Mouse (Mus musculus) spleen, postnatal 14 days (tissue): ENCODE results near the gene Sgms1.

Experiments used
- DNase-seq, 2 experiments: peaks; one replicate each; pipeline ENCODE4 v3.0.0; 2021 to 2022; ENCODE audit warnings: low spot score in 2 of 2

The Sgms1 gene

DNA sequence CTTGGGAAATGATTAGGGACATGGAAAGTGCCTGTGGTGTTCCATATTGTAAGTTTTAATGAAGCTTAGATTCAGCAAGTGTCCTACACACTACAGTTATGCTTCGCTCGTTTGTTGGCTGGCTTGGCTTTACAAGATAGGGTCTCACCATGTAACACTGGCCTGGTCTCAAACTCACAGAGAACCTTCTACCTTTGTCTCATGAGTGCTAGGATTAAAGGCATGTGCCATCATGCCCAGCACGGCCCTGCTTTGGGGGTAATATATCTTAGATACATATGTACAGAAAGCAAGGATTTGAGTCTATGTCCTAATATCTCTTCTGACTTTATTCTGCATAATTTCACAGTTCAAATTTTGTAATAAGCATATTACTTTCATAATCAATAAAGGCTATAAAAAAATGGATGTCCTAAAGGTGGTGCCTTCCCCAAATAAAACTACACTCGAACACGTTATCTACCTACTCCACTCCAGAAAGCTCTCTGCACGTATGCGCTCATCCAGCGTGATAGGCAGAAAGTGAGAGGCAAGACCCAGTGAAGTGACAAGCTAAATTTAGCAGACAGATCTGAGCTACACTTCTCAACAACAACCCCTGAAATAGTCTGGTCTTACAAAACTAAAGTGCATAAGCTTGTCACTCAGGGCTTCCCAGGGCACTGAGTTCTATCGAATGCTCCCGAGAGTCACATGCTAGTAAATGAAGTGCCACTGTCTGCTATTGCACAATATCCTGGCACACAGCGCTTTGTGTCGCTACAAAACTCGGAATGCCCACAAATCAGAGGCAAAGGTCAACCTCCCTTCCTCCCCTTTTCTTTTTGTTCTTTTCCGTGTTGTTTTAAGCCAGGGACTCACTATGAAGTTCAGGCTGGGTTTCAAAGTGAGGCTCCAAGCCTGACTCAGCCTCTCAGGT, 208.5 kb downstream of the Sgms1 start:
- DNase-seq, result no peak

DNA sequence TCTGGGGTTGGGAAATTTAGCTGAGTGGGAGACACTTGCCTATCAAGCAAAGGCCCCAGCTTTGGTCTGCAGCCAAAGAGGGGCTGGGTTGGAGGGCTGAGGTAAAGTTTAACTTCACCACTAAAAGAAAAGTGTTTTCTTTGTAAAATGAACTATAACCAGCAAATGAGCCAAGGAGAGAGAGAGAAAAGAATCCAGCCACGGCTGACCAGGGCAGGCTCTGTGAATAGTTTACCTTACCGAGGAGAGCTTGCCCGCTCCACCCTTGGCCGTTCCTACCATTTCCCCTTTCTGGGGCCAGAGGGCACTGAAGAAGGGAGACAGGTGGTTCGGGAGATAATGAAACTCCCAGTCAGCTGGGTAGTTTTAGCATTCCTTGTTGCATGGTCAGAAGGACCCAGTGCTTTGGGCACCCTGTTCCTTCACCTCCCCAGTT, 209.5 kb downstream of the Sgms1 start:
- DNase-seq, result peak; percentile 44 to 45

DNA sequence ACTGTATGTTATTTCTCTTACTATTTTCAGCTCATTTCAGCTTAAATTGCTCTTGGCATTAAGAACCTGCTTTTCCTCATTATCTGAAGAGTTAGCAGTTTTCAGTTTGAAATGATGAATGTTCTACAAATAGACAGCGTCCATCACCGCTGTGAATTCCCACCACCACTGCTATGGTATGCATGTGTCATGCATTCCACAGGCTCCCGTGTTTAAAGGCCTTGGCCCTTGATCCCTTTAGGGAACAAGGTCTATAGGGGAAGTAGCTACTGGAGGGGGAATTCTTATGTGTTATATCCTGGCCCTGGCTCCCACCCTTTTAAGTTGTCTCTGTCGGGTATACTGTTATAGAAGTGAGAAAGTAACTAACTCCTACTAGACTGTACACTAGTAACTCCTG, 210.0 kb downstream of the Sgms1 start:
- no peak for DNase-seq

DNA sequence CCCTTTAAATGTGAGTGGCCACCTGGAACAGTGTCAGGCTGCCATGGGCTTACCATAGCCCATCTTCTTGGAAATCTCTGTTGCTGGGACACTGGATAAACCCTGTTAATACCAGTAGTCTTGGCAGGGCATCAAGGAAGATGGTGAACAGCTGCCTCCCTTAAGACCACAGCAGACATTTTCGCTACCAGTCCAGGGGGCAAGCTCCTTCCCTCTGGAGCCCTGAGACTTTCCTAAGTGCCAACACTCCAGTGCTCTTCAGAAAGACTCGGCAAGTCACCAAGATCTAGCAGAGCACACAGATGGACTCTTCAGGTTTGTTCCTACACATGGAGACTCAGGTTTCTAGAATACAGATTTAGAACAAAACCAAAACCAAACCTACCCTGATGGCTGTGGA, 211.4 kb downstream of the Sgms1 start:
- no peak for DNase-seq

DNA sequence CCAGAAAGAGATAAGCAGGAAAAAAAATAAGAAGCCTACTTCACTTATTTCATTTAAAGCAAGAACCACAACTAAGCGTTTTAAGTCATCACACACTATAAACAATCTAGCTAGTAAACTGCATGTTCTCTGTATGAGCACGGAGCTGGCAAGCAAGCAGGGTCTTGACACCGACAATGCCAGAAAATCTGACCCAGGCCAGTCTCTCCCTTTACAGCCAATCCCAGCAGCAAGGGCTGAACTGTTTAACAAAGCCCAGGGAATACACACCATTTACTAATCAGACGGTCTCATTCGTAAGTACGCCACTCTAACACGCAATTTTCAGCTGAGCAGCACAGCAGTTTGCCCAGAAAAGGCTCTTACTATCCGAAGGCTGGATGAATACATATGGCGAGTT, 213.1 kb downstream of the Sgms1 start:
- DNase-seq, result no peak

DNA sequence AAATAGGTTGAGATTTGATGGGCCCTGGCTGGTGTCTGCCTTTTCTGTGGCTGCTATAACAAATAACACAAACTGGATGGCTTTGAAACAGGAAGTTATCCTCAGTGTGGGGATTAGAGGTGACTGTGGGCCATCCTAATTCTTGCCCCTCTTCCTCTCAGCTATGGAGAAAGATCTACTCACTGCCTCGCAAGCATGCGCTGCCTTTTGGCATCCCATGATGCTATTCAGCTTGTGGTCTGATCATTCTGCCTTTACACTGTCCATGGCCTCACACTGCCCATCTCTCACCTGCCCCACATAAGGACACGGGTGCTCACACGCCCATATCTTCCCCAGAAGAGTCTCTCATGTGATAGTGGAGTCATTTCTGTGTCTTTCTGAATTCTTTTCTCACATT, 213.5 kb downstream of the Sgms1 start:
- DNase-seq, result no peak

DNA sequence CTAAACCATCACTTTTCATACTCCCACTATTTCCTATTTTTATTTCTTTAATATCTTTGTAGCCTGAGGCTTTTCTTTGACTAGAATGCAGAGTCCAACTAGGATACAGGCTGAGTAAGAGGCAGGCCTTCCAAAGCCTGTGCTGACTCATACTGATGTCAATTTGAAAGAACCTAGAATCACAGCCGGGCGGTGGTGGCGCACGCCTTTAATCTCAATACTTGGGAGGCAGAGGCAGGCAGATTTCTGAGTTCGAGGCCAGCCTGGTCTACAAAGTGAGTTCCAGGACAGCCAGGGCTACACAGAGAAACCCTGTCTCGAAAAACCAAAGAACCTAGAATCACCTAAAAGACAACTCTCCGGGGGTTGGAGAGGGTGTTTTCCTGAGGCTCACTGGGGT, 214.5 kb downstream of the Sgms1 start:
- DNase-seq, result no peak

DNA sequence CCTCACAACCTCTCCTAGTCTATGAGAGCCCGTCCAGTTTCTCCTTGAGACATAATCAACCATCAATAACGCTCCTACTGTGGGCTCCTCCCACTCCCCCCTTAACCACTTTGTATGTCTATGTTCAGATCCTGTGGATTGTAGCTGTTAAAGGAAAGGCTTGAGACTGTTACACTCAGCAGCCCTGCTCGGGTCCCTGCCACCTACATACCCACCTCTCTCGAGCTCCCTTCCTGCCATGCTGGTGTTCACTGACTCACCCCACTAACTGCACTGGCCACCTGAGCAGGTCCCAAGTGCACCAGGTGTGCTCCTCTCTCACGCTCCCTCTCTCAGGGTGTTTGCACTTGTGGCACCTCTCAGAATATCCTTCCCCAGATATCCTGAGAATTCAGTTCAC, 215.0 kb downstream of the Sgms1 start:
- no peak for DNase-seq

DNA sequence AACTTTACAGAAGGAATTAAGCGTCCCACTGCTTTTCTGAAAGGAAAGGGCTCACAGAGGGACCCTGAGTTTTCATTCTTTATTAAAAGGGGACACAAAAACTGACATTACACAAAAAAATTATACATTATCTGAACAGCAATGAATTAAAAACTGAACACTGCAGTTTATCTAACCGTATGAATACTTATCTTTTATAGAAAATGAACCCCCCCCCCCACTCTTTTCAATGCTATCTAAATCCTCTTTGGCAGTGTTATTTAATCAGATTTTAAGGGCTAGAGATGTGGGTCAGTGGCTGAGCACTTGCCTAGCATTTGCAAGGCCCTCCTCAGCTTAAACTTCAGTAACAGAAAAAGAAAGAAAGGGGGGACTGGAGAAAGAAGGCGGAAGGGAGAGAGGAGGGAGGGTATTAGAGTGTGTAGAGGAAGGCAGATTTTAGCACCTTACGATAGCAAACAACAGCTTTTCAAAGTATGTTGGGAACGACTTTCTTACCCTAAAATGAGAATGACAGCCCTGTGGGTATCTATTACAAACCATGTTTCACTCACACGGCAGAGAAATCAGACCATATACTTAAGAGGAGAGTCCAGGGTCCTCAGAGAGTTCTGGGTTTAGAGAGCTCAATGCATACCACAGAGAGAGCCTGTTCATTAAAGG, 215.9 kb downstream of the Sgms1 start:
- no peak for DNase-seq

DNA sequence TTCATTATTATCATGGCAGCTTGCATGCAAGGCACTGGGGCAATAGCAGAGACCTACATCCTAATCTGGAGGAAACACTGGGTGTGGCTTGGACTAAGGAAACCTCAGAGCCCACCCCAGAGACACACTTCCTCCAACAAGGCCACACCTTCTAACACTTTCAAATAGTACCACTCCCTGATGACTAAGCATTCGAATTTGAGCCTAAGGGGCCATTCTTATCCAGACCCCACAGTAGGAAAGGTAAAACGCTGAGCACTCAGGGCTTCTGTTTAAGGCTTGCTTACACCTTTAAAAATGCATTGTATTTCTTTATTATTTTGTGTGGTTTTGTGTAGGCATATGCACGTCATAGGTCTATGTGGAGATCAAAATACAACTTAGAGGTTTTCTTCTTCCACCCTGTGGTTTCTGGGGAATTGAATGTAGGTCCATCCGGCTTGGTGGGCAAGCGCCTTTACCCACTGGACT, 217.0 kb downstream of the Sgms1 start:
- no peak for DNase-seq

DNA sequence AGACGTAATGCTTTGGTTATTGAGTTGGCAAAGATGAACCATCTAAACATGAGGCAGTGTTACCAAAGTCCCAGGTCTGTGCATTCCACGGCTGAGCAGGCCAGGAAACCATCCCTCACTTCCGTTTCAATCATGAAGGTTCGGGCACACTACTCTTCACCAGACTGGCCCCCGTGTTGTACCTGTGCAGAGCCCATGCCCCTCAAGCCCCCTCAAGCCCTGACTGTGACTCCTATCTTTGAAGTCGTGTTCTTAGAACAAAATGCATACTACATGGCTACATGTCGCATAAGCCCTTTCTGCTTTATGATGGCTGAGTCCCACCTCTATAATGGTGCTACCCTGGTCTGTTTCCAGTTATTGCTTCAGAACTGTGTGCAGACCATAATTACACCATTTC, 217.5 kb downstream of the Sgms1 start:
- no peak for DNase-seq

DNA sequence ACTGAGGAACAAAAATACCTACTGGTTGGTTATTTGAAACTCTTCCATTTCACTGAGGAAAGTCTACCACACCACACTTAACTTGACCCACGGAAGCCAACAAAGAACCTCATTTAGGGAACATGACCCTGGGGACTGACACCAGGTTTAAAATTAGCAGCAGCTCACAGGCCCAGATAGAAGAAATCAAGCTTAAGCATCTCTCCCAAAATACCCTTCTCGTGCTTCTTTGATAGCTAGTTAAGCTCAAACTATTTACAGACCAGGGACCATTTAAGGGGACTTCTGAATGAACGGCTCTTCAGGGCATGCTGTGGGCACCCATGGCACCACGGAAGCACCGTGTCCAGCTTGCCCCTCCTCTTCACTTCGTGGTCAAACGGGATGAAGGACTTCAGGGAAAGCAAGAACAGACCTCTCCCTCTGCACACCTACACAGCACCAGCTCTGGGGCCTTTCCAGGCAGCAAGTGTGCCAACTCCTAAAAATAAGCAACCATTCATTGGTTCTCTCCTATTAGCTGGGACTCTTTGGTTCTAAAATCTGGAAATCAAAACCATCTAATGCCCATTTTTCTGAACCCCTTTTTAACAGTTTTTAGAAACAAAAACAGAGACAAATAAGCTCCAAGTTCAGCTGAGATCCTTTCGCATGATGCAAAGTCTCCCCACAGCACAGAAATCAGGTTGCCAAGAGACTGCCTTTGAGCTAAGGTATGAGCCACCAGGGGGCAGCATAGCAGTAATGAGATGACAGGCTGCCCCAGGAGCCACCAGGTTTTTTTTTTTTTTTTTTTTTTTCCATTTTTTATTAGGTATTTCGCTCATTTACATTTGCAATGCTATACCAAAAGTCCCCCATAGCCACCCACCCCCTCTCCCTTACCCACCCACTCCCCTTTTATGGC, 219.6 kb downstream of the Sgms1 start:
- DNase-seq, result peak; percentile 59 to 80

DNA sequence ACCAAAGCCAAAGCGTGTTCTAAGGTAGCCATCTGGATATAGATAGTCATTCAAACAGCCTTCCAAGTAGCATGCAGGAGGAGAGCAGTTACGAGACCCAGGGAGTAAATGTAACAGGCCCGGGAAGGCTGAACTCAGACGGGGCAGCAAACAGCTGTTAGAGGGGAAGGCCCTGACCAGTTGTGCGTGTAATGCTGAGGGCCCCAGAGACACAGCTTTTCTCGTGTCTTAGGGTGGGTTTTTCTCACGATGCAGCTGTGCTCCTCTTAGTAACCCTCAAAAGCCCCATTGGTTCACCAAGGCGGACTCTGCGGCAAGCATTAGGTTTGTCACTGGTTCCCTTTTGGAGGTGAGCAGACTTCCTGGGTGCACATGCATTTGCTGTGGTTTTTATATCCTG, 221.5 kb downstream of the Sgms1 start:
- peak in 1 of 2 experiments; percentile 45 for DNase-seq

DNA sequence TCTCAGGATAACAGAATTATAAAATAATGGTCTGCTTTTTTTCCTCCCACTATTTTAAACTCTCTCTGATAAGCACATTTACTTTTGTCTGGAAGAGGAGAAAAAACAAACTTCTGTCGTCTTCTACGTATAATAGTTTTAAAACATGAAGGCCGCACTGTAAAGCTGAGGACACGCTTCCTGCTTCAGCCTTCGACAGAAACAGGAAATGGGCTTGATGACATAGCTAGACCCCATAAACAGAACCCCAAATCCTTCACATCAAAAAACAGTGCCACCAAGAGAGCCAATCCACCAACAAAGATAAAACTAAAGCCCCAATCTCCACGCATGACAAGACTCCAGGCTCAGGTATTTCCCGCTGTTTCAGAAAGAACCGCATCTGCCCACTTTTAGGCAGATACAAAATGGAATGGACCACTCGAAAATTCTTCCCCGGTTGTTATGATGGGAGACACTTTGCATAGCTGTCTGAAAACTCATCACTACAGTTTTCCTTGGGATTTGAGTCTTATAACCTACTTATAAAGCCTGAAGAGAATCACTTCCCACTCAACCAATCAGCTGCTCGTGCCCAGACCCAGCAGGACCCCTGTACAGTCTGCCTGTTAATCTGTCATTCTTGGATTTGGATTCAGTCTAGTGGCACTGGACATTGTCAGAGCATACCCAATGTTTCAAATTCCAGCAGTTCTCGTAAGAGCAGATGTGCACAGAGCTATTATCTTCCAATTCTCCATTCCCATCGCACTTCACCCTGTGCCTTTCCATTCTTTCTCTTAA, 222.5 kb downstream of the Sgms1 start:
- no peak for DNase-seq

DNA sequence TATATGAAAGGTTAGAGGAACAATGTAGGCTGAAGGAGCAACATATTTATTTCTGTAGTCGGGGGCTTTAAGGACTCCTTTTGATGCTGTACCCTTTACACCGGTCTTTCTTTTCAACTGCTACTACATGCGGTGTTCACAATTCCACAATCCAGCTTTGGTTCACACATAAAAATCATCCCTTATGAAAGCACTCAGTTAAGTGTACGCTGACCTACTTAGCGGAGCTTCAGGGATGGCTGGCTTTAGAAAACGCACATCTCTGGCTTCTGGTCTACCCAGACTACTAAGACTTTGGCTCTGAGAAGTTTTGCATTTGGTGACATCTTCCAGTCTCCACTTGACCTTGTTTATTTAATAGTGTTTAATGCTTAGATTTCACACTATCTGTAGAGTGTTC, 223.8 kb downstream of the Sgms1 start:
- DNase-seq, result no peak

DNA sequence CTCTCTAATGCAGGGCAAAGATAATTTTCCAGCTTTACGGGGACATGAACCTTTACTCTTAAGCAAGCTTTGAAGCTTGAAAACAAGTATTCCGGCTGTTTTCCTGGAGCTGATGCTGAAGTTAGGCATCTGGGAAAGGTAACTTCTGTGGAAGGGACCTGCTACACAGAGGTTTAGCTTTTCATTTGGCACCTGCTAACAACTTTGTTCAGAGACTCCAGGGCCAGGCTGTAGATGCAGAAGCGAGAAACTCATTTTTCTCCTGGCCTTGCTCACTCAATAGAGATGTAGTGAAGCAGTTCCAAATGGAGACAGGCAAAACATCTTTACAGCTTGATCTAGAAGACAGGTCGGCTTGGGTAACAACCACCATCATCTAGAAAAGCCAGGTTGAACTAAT, 225.4 kb downstream of the Sgms1 start:
- no peak for DNase-seq

DNA sequence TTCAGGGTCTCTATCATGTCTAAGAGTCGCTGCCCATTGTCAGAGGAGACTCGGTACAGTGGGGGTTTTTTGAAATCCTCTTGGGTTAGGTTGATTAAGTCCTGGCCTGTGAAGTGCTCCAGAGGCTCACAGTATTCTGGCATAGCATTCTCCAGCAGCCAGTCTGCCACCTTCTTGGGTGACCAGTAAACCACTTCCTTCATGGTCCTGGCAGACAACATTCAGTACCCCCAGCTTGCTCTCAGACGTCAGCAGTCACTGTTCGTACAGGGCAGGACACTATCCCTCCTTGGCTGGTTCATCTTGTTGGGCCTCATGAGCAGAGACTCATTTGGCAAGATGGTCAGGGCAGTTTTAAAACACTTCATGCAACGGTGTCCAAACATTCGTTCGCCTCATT, 229.6 kb downstream of the Sgms1 start:
- no peak for DNase-seq

DNA sequence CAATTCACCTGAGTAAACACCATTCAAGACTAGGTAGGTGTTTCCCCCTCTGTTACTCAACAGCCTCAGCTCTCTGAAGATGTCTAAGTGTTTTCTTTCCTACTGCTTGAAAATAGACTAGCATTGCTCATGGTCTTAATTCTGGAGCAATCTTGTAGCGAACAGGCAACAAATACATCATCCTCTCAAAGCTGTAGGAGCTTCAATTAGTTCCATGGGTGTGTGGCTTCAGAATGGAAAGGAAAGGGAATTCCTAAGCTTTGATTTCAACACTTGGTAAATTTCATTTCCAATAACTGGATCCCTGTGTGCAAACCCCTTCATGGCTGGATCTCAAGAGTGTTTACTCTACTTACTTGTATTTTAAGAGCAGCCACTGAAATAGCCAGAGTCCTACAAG, 230.3 kb downstream of the Sgms1 start:
- DNase-seq, result no peak

DNA sequence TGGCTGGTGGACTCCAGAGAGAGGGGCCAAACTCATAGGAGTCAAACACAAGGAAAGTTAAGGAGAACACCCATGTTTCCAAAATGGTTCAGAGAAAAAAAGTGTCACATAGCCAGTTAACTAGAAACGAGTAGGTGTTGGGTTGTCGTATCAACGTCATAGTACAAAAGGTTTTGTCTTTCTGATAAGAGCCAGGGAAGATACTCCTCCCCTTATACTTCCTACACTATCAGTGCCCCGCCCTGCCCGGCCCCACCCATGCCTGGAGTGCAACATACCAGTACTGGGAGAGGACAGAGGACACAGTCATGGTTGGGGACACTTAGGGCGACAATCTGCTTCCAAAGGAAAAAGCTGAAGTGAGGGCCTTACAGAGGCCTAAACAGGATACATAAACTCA, 232.5 kb downstream of the Sgms1 start:
- no peak for DNase-seq

DNA sequence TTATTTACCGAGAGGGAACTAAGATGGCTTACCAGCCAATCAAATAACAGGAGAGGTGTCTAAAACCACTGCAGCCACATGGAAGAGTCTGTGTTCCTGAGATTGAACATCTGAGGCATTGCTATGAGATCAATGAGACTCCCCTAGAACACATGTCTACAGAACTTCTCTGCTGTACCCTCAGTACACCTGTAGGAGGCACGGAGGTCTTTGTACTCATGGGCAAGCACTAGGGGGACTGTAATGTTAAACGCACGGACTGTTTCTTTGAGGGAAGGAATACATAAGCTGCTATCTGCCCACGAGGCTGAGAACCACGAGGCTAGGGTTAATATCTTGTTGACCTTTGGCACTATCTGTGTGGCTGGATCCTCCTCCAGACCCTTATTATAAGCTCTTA, 237.0 kb downstream of the Sgms1 start:
- DNase-seq, result no peak

DNA sequence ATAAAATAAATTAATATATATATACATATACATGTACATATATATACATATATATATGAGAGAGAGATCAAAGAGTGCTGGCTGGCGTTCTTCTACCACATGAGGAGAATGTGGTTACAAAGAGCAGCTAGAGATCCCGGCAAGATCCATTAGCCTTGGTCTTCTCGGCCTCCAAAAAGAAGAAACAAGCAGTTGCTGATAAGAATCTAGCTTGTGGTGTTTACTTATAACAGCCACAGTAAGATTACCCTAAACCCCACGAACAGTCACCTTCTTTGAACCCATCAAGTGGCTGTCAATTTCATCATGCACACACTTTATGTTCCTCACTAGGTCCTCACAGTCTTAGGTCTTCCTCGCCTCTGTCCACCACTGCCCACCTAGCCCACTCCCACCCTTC, 240.8 kb downstream of the Sgms1 start:
- DNase-seq, result no peak
